Mouse (Mus musculus): Measurements from ENCODE around the gene Iqce. TPM values are rescaled to one million over a fixed set of nuclear protein-coding genes. Genes with fewer than 3 reads are reported as not detected.

Gene Iqce
- 26.0 and 29.4 TPM in 2 replicates for polyA plus RNA-seq (2015; fragmentation: Nextera tagmentation; extraction: Ambion mirVana)

GRCm38 (mm10) chr5:140702103-140702513 lies at the start of gene Iqce:
Gene Iqce, minus strand, starts transcription at chr5:140702378.
- Histone ChIP-seq H3K36me3 (0 out of 2 replicates have a peak, but pooled peaks cover 10% of the 10 kb centered on the region), H3K9ac (peak within 1 kb of the TSS; percentile 92), H3K4me2 (peak within 1 kb of the TSS; percentile 82), H3K27ac (replicated peaks) (peak within 1 kb of the TSS; percentile 92), H3K9me3 (no peaks in the 10 kb centered on the region), H3K27me3 (no peaks in the 10 kb centered on the region), H3K4me1 (replicated peaks) (peaks cover 47% of the 10 kb centered on the region), H3K4me3 (peak within 1 kb of the TSS; percentile 91)
- peak; percentile 61 for ATAC-seq (ENCODE audit: low FRiP score, low read depth)
- WGBS: under 1% methylated on average over 33 of the region's 33 CpGs

- Histone ChIP-seq H3K9ac (no peak overlapping the region), H3K36me3 (peaks cover 9% of the 10 kb centered on the region; the same call in 1 of the 2 replicates), H3K9me3 (no peaks in the 10 kb centered on the region), H3K4me2 (no peak overlapping the region), H3K4me3 (no peak overlapping the region), H3K27ac (replicated peaks) (no peak overlapping the region), H3K4me1 (replicated peaks) (peaks cover 11% of the 10 kb centered on the region), H3K27me3 (no peaks in the 10 kb centered on the region)
- ATAC-seq (ENCODE audit: low FRiP score, low read depth): no peak
- 3% methylated on average over 1 of the region's 2 CpGs for WGBS
Measured at GRCm38 (mm10) chr5:140750925-140751324, 48.7 kb upstream of the Iqce start.

GRCm38 (mm10) chr5:140749062-140749875 lies 47.1 kb upstream of the Iqce start:
- Histone ChIP-seq H3K9ac (peak overlapping the region; percentile 18; the same call in 1 of the 2 replicates), H3K4me1 (replicated peaks) (peaks cover 11% of the 10 kb centered on the region), H3K9me3 (no peaks in the 10 kb centered on the region), H3K4me3 (peak overlapping the region; percentile 26), H3K4me2 (peak overlapping the region; percentile 45), H3K27me3 (no peaks in the 10 kb centered on the region), H3K36me3 (peaks cover 5% of the 10 kb centered on the region; the same call in 1 of the 2 replicates), H3K27ac (replicated peaks) (no peak overlapping the region; the same call in 1 of the 2 replicates)
- peak; percentile 57; the same call in 1 of the 2 replicates for ATAC-seq (ENCODE audit: low FRiP score, low read depth)
- WGBS: 23% methylated on average over 10 of the region's 12 CpGs

GRCm38 (mm10) chr5:140748425-140748824 lies 46.2 kb upstream of the Iqce start:
- Histone ChIP-seq H3K4me1 (replicated peaks) (peaks cover 15% of the 10 kb centered on the region), H3K27ac (replicated peaks) (no peak overlapping the region), H3K27me3 (no peaks in the 10 kb centered on the region), H3K9me3 (no peaks in the 10 kb centered on the region), H3K36me3 (peaks cover 5% of the 10 kb centered on the region; the same call in 1 of the 2 replicates), H3K4me2 (no peak overlapping the region), H3K4me3 (no peak overlapping the region), H3K9ac (no peak overlapping the region)
- ATAC-seq (ENCODE audit: low FRiP score, low read depth): no peak
- 80% methylated on average over 10 of the region's 10 CpGs for WGBS

- H3K27ac ChIP-seq (replicated peaks): no peak overlapping the region
- no peak overlapping the region for H3K4me3 ChIP-seq
- H3K4me1 ChIP-seq (replicated peaks): peaks cover 7% of the 10 kb centered on the region
- no peak overlapping the region for H3K9ac ChIP-seq
- H3K9me3 ChIP-seq: no peaks in the 10 kb centered on the region
- no peak overlapping the region for H3K4me2 ChIP-seq
- peak; percentile 49 for ATAC-seq (ENCODE audit: low FRiP score, low read depth)
- H3K36me3 ChIP-seq: no peaks in the 10 kb centered on the region
- no peaks in the 10 kb centered on the region for H3K27me3 ChIP-seq
- WGBS: 29% methylated on average over 12 of the region's 12 CpGs
Measured at GRCm38 (mm10) chr5:140743706-140744131, 41.5 kb upstream of the Iqce start.

GRCm38 (mm10) chr5:140741877-140742276 lies 39.7 kb upstream of the Iqce start:
- no peaks in the 10 kb centered on the region for H3K9me3 ChIP-seq
- H3K9ac ChIP-seq: no peak overlapping the region
- peaks cover 1% of the 10 kb centered on the region; the same call in 1 of the 2 replicates for H3K27me3 ChIP-seq
- ATAC-seq (ENCODE audit: low FRiP score, low read depth): no peak
- H3K36me3 ChIP-seq: no peaks in the 10 kb centered on the region
- no peak overlapping the region for H3K4me2 ChIP-seq
- H3K4me1 ChIP-seq (replicated peaks): peaks cover 4% of the 10 kb centered on the region; the same call in 1 of the 2 replicates
- no peak overlapping the region for H3K27ac ChIP-seq (replicated peaks)
- H3K4me3 ChIP-seq: no peak overlapping the region

GRCm38 (mm10) chr5:140741040-140741439 lies 38.9 kb upstream of the Iqce start:
- peaks cover 9% of the 10 kb centered on the region for H3K27me3 ChIP-seq
- WGBS: 80% methylated on average over 11 of the region's 11 CpGs
- no peaks in the 10 kb centered on the region for H3K36me3 ChIP-seq
- no peaks in the 10 kb centered on the region for H3K9me3 ChIP-seq
- H3K27ac ChIP-seq (replicated peaks): no peak overlapping the region
- no peak overlapping the region for H3K9ac ChIP-seq
- H3K4me3 ChIP-seq: no peak overlapping the region
- peaks cover 4% of the 10 kb centered on the region for H3K4me1 ChIP-seq (replicated peaks)
- no peak for ATAC-seq (ENCODE audit: low FRiP score, low read depth)
- no peak overlapping the region for H3K4me2 ChIP-seq

GRCm38 (mm10) chr5:140739813-140740212 lies 37.6 kb upstream of the Iqce start:
- peaks cover 11% of the 10 kb centered on the region for H3K4me1 ChIP-seq (replicated peaks)
- no peak overlapping the region for H3K4me2 ChIP-seq
- no peaks in the 10 kb centered on the region for H3K36me3 ChIP-seq
- H3K9ac ChIP-seq: no peak overlapping the region
- H3K9me3 ChIP-seq: no peaks in the 10 kb centered on the region
- H3K4me3 ChIP-seq: no peak overlapping the region
- no peak overlapping the region for H3K27ac ChIP-seq (replicated peaks)
- 79% methylated on average over 12 of the region's 12 CpGs for WGBS
- H3K27me3 ChIP-seq: peaks cover 18% of the 10 kb centered on the region
- no peak for ATAC-seq (ENCODE audit: low FRiP score, low read depth)

- WGBS: 19% methylated on average over 13 of the region's 13 CpGs
- H3K4me1 ChIP-seq (replicated peaks): peaks cover 8% of the 10 kb centered on the region
- H3K9me3 ChIP-seq: no peaks in the 10 kb centered on the region
- H3K27ac ChIP-seq (replicated peaks): no peak overlapping the region
- no peaks in the 10 kb centered on the region for H3K36me3 ChIP-seq
- peaks cover 24% of the 10 kb centered on the region for H3K27me3 ChIP-seq
- peak overlapping the region; percentile 65 for H3K4me2 ChIP-seq
- H3K9ac ChIP-seq: no peak overlapping the region
- H3K4me3 ChIP-seq: no peak overlapping the region
- ATAC-seq (ENCODE audit: low FRiP score, low read depth): no peak
Measured at GRCm38 (mm10) chr5:140736166-140736565, 34.0 kb upstream of the Iqce start.

GRCm38 (mm10) chr5:140735297-140735696 lies 33.1 kb upstream of the Iqce start:
- peak overlapping the region; percentile 65 for H3K4me2 ChIP-seq
- no peak overlapping the region for H3K27ac ChIP-seq (replicated peaks)
- H3K4me3 ChIP-seq: peak overlapping the region; percentile 31
- no peaks in the 10 kb centered on the region for H3K9me3 ChIP-seq
- WGBS: 3% methylated on average over 22 of the region's 22 CpGs
- no peak overlapping the region for H3K9ac ChIP-seq
- peak; percentile 55 for ATAC-seq (ENCODE audit: low FRiP score, low read depth)
- peaks cover 24% of the 10 kb centered on the region for H3K27me3 ChIP-seq
- no peaks in the 10 kb centered on the region for H3K36me3 ChIP-seq
- peaks cover 8% of the 10 kb centered on the region for H3K4me1 ChIP-seq (replicated peaks)

GRCm38 (mm10) chr5:140733336-140733735 lies 31.2 kb upstream of the Iqce start:
- Histone ChIP-seq H3K27ac (replicated peaks) (no peak overlapping the region), H3K9me3 (no peaks in the 10 kb centered on the region), H3K9ac (no peak overlapping the region), H3K27me3 (peaks cover 24% of the 10 kb centered on the region), H3K4me1 (replicated peaks) (peaks cover 8% of the 10 kb centered on the region), H3K4me2 (no peak overlapping the region), H3K36me3 (no peaks in the 10 kb centered on the region), H3K4me3 (no peak overlapping the region)
- ATAC-seq (ENCODE audit: low FRiP score, low read depth): no peak
- WGBS: 82% methylated on average over 3 of the region's 3 CpGs

GRCm38 (mm10) chr5:140732195-140732594 lies 30.0 kb upstream of the Iqce start:
- Histone ChIP-seq H3K9me3 (no peaks in the 10 kb centered on the region), H3K27me3 (peaks cover 24% of the 10 kb centered on the region), H3K4me1 (replicated peaks) (peaks cover 8% of the 10 kb centered on the region), H3K36me3 (no peaks in the 10 kb centered on the region), H3K27ac (replicated peaks) (no peak overlapping the region), H3K4me2 (no peak overlapping the region), H3K4me3 (no peak overlapping the region), H3K9ac (no peak overlapping the region)
- ATAC-seq (ENCODE audit: low FRiP score, low read depth): no peak
- WGBS: 68% methylated on average over 4 of the region's 4 CpGs

Measured in hindbrain, embryonic 15.5 days (tissue).